Mouse (Mus musculus) hindlimb bud, embryonic 11.5 days (tissue): Measurements from ENCODE around the gene Slit3.

Source experiments
- DNase-seq: peaks from one replicate; pipeline ENCODE4 v3.0.0-alpha.2; 2012; ENCODE audit warnings: low read depth, low spot score; ENCODE audit errors: extremely low spot score

The Slit3 gene

GRCm38 (mm10) chr11:35120894-35121610 is at the start of gene Slit3:
Gene Slit3, plus strand, starts transcription at chr11:35121224.
- DNase-seq = peak; percentile 72

GRCm38 (mm10) chr11:35071451-35071850 is 49.6 kb upstream of the Slit3 start:
- no peak for DNase-seq

- no peak for DNase-seq
Measured at GRCm38 (mm10) chr11:35075411-35075810, 45.6 kb upstream of the Slit3 start.

GRCm38 (mm10) chr11:35080451-35081125 is 40.4 kb upstream of the Slit3 start:
- no peak for DNase-seq

GRCm38 (mm10) chr11:35082297-35082696 is 38.7 kb upstream of the Slit3 start:
- DNase-seq = no peak

- no peak for DNase-seq
Measured at GRCm38 (mm10) chr11:35083049-35083448, 38.0 kb upstream of the Slit3 start.

- DNase-seq = no peak
Measured at GRCm38 (mm10) chr11:35085351-35085750, 35.7 kb upstream of the Slit3 start.

- DNase-seq = no peak
Measured at GRCm38 (mm10) chr11:35086029-35086428, 35.0 kb upstream of the Slit3 start.

GRCm38 (mm10) chr11:35087454-35087853 is 33.6 kb upstream of the Slit3 start:
- DNase-seq = no peak

GRCm38 (mm10) chr11:35088136-35088535 is 32.9 kb upstream of the Slit3 start:
- DNase-seq = no peak

GRCm38 (mm10) chr11:35090629-35091335 is 30.2 kb upstream of the Slit3 start:
- DNase-seq = no peak

GRCm38 (mm10) chr11:35096538-35096937 is 24.5 kb upstream of the Slit3 start:
- DNase-seq = no peak

- no peak for DNase-seq
Measured at GRCm38 (mm10) chr11:35109781-35110180, 11.2 kb upstream of the Slit3 start.

GRCm38 (mm10) chr11:35110784-35111183 is 10.2 kb upstream of the Slit3 start:
- DNase-seq = no peak

- no peak for DNase-seq
Measured at GRCm38 (mm10) chr11:35113290-35113689, 7.7 kb upstream of the Slit3 start.

- DNase-seq = no peak
Measured at GRCm38 (mm10) chr11:35116436-35116835, 4.6 kb upstream of the Slit3 start.

GRCm38 (mm10) chr11:35117871-35118270 is 3.2 kb upstream of the Slit3 start:
- DNase-seq = no peak

- DNase-seq = no peak
Measured at GRCm38 (mm10) chr11:35118731-35119130, 2.3 kb upstream of the Slit3 start.

GRCm38 (mm10) chr11:35119360-35119759 is 1.7 kb upstream of the Slit3 start:
- no peak for DNase-seq

- DNase-seq = peak; percentile 64
Measured at GRCm38 (mm10) chr11:35120076-35120475, 948 bp upstream of the Slit3 start.

- no peak for DNase-seq
Measured at GRCm38 (mm10) chr11:35121611-35121959, 561 bp downstream of the Slit3 start.
